Mouse (Mus musculus): Measurements from ENCODE around the gene 9230112D13Rik.
A peak's percentile ranks its signal among the peaks of the same experiment; 100 is the strongest.

Gene 9230112D13Rik

GRCm38 (mm10) chr14:34535883-34536282, 13.3 kb upstream of the 9230112D13Rik start:
- no peak for DNase-seq

- peak; percentile 14 for DNase-seq
Observed at GRCm38 (mm10) chr14:34533537-34533936, 10.9 kb upstream of the 9230112D13Rik start.

GRCm38 (mm10) chr14:34532536-34532935, 9.9 kb upstream of the 9230112D13Rik start:
- no peak for DNase-seq

- DNase-seq, result no peak
Observed at GRCm38 (mm10) chr14:34528804-34529203, 6.2 kb upstream of the 9230112D13Rik start.

- no peak for DNase-seq
Observed at GRCm38 (mm10) chr14:34517959-34518544, 4.5 kb downstream of the 9230112D13Rik start.

- DNase-seq, result no peak
Observed at GRCm38 (mm10) chr14:34516960-34517577, 5.5 kb downstream of the 9230112D13Rik start.

- DNase-seq, result no peak
Observed at GRCm38 (mm10) chr14:34515860-34516259, 6.7 kb downstream of the 9230112D13Rik start.

- no peak for DNase-seq
Observed at GRCm38 (mm10) chr14:34514120-34514519, 8.5 kb downstream of the 9230112D13Rik start.

- DNase-seq, result no peak
Observed at GRCm38 (mm10) chr14:34512602-34513001, 10.0 kb downstream of the 9230112D13Rik start.

GRCm38 (mm10) chr14:34511901-34512300, 10.7 kb downstream of the 9230112D13Rik start:
- no peak for DNase-seq

GRCm38 (mm10) chr14:34508842-34509439, 13.7 kb downstream of the 9230112D13Rik start:
- no peak for DNase-seq

- DNase-seq, result no peak
Observed at GRCm38 (mm10) chr14:34508187-34508840, 14.3 kb downstream of the 9230112D13Rik start.

GRCm38 (mm10) chr14:34505309-34505708, 17.3 kb downstream of the 9230112D13Rik start:
- no peak for DNase-seq

GRCm38 (mm10) chr14:34504377-34504776, 18.2 kb downstream of the 9230112D13Rik start:
- DNase-seq, result no peak

- DNase-seq, result no peak
Observed at GRCm38 (mm10) chr14:34503759-34504158, 18.8 kb downstream of the 9230112D13Rik start.

- no peak for DNase-seq
Observed at GRCm38 (mm10) chr14:34503325-34503647, 19.3 kb downstream of the 9230112D13Rik start, which contains the start of gene Bmpr1a. Gene Bmpr1a, minus strand, starts transcription at chr14:34503341.

GRCm38 (mm10) chr14:34502475-34503324, 19.9 kb downstream of the 9230112D13Rik start:
- peak; percentile 84 for DNase-seq

- peak; percentile 44 for DNase-seq
Observed at GRCm38 (mm10) chr14:34501804-34502474, 20.7 kb downstream of the 9230112D13Rik start.

GRCm38 (mm10) chr14:34501447-34501803, 21.2 kb downstream of the 9230112D13Rik start:
- no peak for DNase-seq

GRCm38 (mm10) chr14:34500309-34500708, 22.3 kb downstream of the 9230112D13Rik start:
- DNase-seq, result no peak

- DNase-seq, result no peak
Observed at GRCm38 (mm10) chr14:34499664-34500063, 22.9 kb downstream of the 9230112D13Rik start.

GRCm38 (mm10) chr14:34497346-34497745, 25.3 kb downstream of the 9230112D13Rik start:
- no peak for DNase-seq
